Mouse (Mus musculus) liver, adult 2 months (tissue): ENCODE results near the gene Smim15.

ENCODE experiments used
- CTCF ChIP-seq: fragments of 200-500 bp; IDR thresholded peaks from 2 replicates; pipeline ENCODE4 v1.5.1; 2011; ENCODE audit warnings: low read depth, low read length, control low read depth
- POLR2A ChIP-seq: fragments of 200-500 bp; IDR thresholded peaks from 2 replicates; pipeline ENCODE4 v1.6.1; 2011; ENCODE audit warnings: low read length, control low read depth; ENCODE audit not compliant: insufficient read depth; ENCODE audit errors: extremely low read depth

DNA sequence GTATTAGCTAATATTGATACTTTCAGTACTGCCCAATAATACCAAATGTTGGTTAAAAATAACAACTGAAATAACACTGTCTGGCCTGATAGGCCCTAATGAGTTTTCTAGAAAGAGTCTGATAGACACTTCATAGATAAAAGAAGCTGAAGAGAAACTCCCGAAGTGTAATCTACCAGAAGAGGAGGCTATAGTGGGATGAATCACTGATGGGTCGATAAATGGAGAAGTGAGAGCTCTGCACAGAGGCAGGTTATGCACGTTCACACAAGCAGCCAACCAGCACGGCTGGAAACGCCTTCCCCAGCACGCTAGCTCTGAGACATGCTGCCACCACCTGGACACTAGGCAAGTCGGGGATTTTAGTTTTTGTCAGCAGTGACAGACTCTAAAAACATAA lies 2.9 kb upstream of the Smim15 start:
- TF ChIP-seq POLR2A = no peak
- TF ChIP-seq CTCF = peak; percentile 88
